Mouse (Mus musculus) forebrain, embryonic 16.5 days (tissue): Measurements from ENCODE around the gene Zfp622. TPM values are rescaled to one million over a fixed set of nuclear protein-coding genes. Genes with fewer than 3 reads are reported as not detected.
"Not testable (repeated sequence)": the region's sequence is repeated elsewhere in the genome, so short reads cannot be mapped to it uniquely, and the experiment has no call there.

Experiments
- ATAC-seq: fragments of 200-750 bp; cut with Nextera tagmentation; 2 replicates; pipeline ENCODE4 v1.8.0; 2017; ENCODE audit warnings: mild to moderate bottlenecking, moderate library complexity
- H3K27ac ChIP-seq: fragments of 300-500 bp; sonication (generic); 2 replicates; pipeline ENCODE4 v1.5.1; 2014; ENCODE audit warnings: low read length, control low read depth
- H3K27me3 ChIP-seq: fragments of 300-500 bp; sonication (generic); replicated peaks from 2 replicates; pipeline ENCODE4 v1.6.1; 2014; ENCODE audit warnings: low read length; ENCODE audit not compliant: control insufficient read depth, insufficient read depth
- H3K36me3 ChIP-seq: fragments of 300-500 bp; sonication (generic); 2 replicates; pipeline ENCODE4 v1.6.1; 2014; ENCODE audit not compliant: control insufficient read depth, insufficient read depth
- H3K4me1 ChIP-seq: fragments of 300-500 bp; sonication (generic); replicated peaks from 2 replicates; pipeline ENCODE4 v1.6.1; 2014; ENCODE audit warnings: low read length; ENCODE audit not compliant: control insufficient read depth, insufficient read depth
- H3K4me2 ChIP-seq: fragments of 300-500 bp; sonication (generic); 2 replicates; pipeline ENCODE4 v1.6.1; 2014; ENCODE audit warnings: mild to moderate bottlenecking, low read length, control low read depth
- H3K4me3 ChIP-seq: fragments of 300-500 bp; sonication (generic); replicated peaks from 2 replicates; pipeline ENCODE4 v1.5.1; 2014; ENCODE audit warnings: mild to moderate bottlenecking, low read length, control low read depth
- H3K9ac ChIP-seq: fragments of 300-500 bp; sonication (generic); replicated peaks from 2 replicates; pipeline ENCODE4 v1.6.1; 2014; ENCODE audit warnings: low read depth, low read length, control low read depth
- H3K9me3 ChIP-seq: fragments of 300-500 bp; sonication (generic); 2 replicates; pipeline ENCODE4 v1.6.1; 2016; ENCODE audit warnings: low read length; ENCODE audit not compliant: control insufficient read depth
- WGBS: fragments of 180-500 bp; shearing (Covaris S2); extraction: QIAGEN DNeasy Blood & Tissue Kit; methylation state at CpG from one replicate; pipeline ENCODE4 v1.1.7; 2014; 5-methylcytosine and 5-hydroxymethylcytosine counted together
- polyA plus RNA-seq: library from polyadenylated mRNA; unstranded; fragments of >200 nt; fragmentation: Nextera tagmentation; extraction: Ambion mirVana; gene quantifications from 2 replicates; pipeline ENCODE4 v1.2.1, GENCODE M21; 2015

Gene Zfp622
- polyA plus RNA-seq, 1 experiment from 2014 or later: 26.9 TPM

DNA sequence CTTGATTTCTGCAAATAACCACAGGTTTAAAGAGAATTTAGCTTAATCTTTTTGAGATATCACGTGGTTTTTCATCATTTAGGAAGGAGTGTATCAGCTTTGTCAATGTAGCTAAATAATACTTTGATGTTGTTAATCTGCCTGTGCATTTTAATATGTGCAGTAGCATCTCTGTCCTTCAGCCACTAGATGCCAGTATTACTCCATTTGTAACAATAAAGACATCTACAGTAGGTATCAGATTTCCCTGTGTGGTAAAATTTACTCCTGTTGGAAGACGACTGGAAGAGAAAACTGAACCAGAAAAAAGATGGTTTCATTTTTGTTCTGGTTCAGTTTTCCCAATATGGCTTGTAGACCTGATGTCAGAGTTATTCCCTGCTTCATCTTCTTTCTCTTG lies 11.4 kb downstream of the Zfp622 start:
- no peak overlapping the region for H3K27ac ChIP-seq
- peak; percentile 85 for ATAC-seq
- H3K9me3 ChIP-seq: no peaks in the 10 kb centered on the region
- 38% methylated on average over 2 of the region's 2 CpGs for WGBS
- no peak overlapping the region for H3K9ac ChIP-seq
- H3K27me3 ChIP-seq: no peaks in the 10 kb centered on the region
- H3K4me1 ChIP-seq: no peaks in the 10 kb centered on the region
- H3K4me2 ChIP-seq: no peak overlapping the region
- peaks cover 18% of the 10 kb centered on the region for H3K36me3 ChIP-seq
- no peak overlapping the region for H3K4me3 ChIP-seq

- not testable (repeated sequence) for ATAC-seq, H3K4me1 ChIP-seq
- WGBS: 14% methylated on average over 5 of the region's 5 CpGs
Observed at GRCm38 (mm10) chr15:25999545-25999944, 15.4 kb downstream of the Zfp622 start.

DNA sequence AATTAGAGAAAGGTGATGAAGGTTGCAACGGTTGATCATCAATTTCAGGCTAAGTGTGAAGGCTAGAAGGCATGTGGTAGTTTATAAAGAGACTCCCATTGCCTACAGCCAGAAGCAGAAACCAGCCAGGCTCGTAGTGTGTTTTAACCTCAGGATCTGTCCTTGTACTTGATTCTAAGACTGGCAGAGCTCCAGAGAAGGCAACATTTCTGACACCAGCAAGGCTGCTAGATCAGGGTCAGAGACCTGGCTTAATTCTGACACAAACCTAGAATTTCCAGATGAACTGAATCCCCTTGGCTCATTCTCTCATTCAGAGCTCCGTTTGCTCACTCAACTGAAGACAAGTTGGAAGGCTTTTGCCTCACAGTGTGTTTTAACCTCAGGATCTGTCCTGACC lies 24.5 kb downstream of the Zfp622 start:
- Histone ChIP-seq H3K27me3 (no peaks in the 10 kb centered on the region), H3K4me3 (no peak overlapping the region), H3K9me3 (no peaks in the 10 kb centered on the region), H3K4me2 (no peak overlapping the region), H3K4me1 (no peaks in the 10 kb centered on the region), H3K9ac (no peak overlapping the region), H3K27ac (no peak overlapping the region), H3K36me3 (no peaks in the 10 kb centered on the region)
- no peak for ATAC-seq
- 86% methylated on average over 3 of the region's 3 CpGs for WGBS

More at GRCm38 (mm10) chr15:25999545-25999944, 15.4 kb downstream of the Zfp622 start:
- not testable (repeated sequence) for H3K4me3 ChIP-seq, H3K9me3 ChIP-seq, H3K4me2 ChIP-seq, H3K36me3 ChIP-seq, H3K9ac ChIP-seq, H3K27me3 ChIP-seq, H3K27ac ChIP-seq

DNA sequence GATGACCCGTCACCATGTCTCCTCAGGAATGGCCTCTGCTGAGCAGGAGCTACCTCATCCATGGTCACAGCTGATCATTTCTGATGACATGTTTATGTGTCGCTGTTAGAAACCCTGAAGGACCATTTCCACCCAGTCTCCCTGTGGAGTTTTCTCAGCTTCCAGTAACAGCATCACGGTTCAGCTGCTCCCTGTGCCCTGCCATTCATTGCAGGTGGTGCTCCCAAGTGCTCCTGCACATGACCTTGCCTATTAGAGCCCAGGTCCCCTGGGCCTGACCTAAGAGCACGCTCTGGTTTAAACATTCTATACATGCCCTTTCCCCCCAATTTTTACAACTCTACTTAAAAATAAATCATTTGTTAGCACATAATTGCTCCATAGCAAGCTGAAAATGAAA lies 28.7 kb downstream of the Zfp622 start:
- H3K4me2 ChIP-seq: no peak overlapping the region
- no peak overlapping the region for H3K9ac ChIP-seq
- no peak for ATAC-seq
- 78% methylated on average over 4 of the region's 4 CpGs for WGBS
- no peak overlapping the region for H3K4me3 ChIP-seq
- no peaks in the 10 kb centered on the region for H3K9me3 ChIP-seq
- no peaks in the 10 kb centered on the region for H3K27me3 ChIP-seq
- H3K36me3 ChIP-seq: no peaks in the 10 kb centered on the region
- H3K4me1 ChIP-seq: no peaks in the 10 kb centered on the region
- no peak overlapping the region for H3K27ac ChIP-seq

DNA sequence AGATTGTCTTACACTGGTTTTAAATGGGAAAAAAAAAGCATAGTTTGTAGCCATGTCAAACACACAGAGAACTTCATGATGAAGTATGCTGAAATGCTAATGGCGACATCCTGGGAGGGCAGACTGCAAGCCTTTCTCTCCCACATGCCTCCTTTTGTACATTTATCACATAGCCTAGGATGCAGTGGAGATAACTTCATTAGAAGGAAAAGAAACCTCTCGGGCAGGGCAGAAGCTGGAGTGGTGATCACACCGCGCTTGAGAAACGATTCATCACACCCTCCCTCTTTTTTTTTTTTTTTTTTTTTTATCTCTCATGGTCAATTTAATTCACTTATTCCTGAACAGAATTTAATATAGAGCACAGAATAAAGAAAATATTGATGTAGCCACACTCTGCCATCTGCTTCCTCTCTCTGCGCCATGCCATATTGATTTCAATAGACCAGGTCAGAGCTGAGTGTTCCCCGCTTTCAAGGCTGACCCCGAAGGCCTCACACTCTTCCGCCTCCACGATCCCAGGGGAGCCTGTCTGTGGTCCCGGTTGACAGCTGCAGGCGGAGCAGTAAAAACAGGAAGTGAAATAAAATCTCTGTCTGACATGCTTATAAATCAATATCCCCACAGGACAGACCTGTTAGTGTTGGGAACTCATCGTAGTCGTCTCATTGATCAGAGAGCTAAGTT lies 32.0 kb downstream of the Zfp622 start:
- H3K27me3 ChIP-seq: no peaks in the 10 kb centered on the region
- H3K36me3 ChIP-seq: no peaks in the 10 kb centered on the region
- H3K4me2 ChIP-seq: no peak overlapping the region
- H3K4me1 ChIP-seq: no peaks in the 10 kb centered on the region
- no peak for ATAC-seq
- no peak overlapping the region for H3K9ac ChIP-seq
- 80% methylated on average over 14 of the region's 14 CpGs for WGBS
- no peaks in the 10 kb centered on the region for H3K9me3 ChIP-seq
- no peak overlapping the region for H3K27ac ChIP-seq
- no peak overlapping the region for H3K4me3 ChIP-seq

DNA sequence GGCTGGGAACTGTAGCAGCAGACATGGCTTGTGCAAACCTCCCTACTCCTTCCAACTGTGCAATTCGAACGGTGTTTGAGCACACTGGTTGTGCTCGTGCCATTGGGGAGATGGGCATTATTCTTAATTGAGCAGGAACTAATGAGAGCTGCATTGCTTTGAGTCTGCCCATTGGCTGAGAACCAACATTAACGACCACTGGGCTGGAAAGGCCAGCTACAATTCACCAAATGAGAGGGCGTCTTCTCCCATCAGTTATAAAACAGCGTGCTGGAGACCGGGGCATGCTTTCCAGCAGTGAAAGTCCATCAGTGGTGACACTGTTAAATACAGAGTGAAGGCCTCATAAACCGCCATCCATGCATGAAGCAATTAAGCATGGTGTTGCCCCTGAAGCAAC lies 37.6 kb downstream of the Zfp622 start:
- Histone ChIP-seq H3K9ac (no peak overlapping the region), H3K27me3 (no peaks in the 10 kb centered on the region), H3K27ac (no peak overlapping the region), H3K4me3 (no peak overlapping the region), H3K9me3 (no peaks in the 10 kb centered on the region), H3K4me2 (no peak overlapping the region), H3K4me1 (no peaks in the 10 kb centered on the region), H3K36me3 (no peaks in the 10 kb centered on the region)
- peak; percentile 91 for ATAC-seq
- WGBS: 18% methylated on average over 8 of the region's 8 CpGs

DNA sequence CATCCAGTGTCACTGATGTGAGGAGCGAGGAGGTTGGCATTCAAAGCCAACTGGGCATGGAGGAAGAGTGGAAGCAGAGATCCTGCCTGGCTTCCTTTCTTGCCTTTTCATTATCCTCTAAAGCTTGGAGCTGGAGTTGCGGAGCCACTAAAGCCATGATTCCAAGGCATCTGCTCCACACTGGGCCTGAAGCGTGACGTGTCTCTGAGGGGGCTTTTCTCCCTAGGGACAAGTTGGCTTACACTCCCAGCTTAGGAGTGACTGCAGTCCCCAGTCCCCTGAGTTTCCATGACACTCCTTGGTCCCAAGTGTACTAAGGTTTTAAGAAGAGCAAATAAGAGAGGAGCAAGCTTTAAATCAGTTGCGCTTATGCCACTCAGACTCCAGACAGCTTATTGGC lies 38.5 kb downstream of the Zfp622 start:
- no peaks in the 10 kb centered on the region for H3K9me3 ChIP-seq
- no peak overlapping the region for H3K4me3 ChIP-seq
- no peaks in the 10 kb centered on the region for H3K27me3 ChIP-seq
- ATAC-seq: no peak
- no peaks in the 10 kb centered on the region for H3K4me1 ChIP-seq
- H3K9ac ChIP-seq: no peak overlapping the region
- H3K4me2 ChIP-seq: no peak overlapping the region
- no peaks in the 10 kb centered on the region for H3K36me3 ChIP-seq
- no peak overlapping the region for H3K27ac ChIP-seq
- WGBS: 72% methylated on average over 5 of the region's 5 CpGs

- Histone ChIP-seq H3K36me3 (no peaks in the 10 kb centered on the region), H3K4me2 (no peak overlapping the region), H3K9me3 (no peaks in the 10 kb centered on the region), H3K4me1 (no peaks in the 10 kb centered on the region), H3K9ac (no peak overlapping the region), H3K4me3 (no peak overlapping the region), H3K27me3 (no peaks in the 10 kb centered on the region), H3K27ac (no peak overlapping the region)
- 73% methylated on average over 3 of the region's 3 CpGs for WGBS
- no peak for ATAC-seq
Observed at GRCm38 (mm10) chr15:26031692-26032091, 47.5 kb downstream of the Zfp622 start.

GRCm38 (mm10) chr15:26040567-26040966 lies 56.4 kb downstream of the Zfp622 start:
- Histone ChIP-seq H3K36me3 (no peaks in the 10 kb centered on the region), H3K27ac (no peak overlapping the region), H3K4me2 (no peak overlapping the region), H3K4me1 (no peaks in the 10 kb centered on the region), H3K9ac (no peak overlapping the region), H3K9me3 (no peaks in the 10 kb centered on the region; the same call in 1 of the 2 replicates), H3K4me3 (no peak overlapping the region), H3K27me3 (no peaks in the 10 kb centered on the region)
- no peak for ATAC-seq
- WGBS: 26% methylated on average over 1 of the region's 1 CpGs
